Mouse (Mus musculus) CD8-positive naive resting alpha-beta T cell, adult 2 months (primary cell): ENCODE data around the gene Ccdc65.

Source experiments
- DNase-seq, 2 experiments: peaks; one replicate each; pipeline ENCODE4 v3.0.0; 2022; ENCODE audit warnings: low read depth in 2 of 2, low spot score in 2 of 2

Gene Ccdc65

DNA sequence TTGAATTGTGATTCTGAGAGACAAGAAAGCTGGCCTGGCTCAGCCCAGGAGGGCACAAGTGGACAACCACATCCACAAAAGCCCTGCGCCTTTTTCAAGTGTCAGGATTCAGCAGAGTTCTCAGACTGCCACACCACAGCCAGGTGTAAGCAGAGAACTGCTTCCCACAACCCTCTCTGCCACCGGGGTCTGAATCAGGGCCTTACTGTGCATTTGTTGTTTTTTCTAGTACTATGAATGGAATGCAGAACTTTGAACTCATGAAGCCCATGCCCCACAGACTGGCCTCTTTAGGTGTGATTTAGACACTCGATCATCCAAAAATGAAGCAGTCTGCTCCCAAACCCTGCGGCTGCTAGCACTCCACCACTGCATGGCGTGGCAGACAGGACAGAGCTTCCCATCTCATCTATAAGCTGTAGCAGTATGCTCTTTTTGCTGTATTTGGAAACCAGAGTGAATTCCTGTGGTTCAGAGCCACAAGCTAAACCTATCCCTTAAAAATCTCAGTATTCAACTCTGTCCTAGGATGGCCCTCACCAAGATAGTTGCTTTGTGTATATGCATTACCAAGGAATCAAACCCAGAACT lies 26.1 kb downstream of the Ccdc65 start:
- DNase-seq = no peak

DNA sequence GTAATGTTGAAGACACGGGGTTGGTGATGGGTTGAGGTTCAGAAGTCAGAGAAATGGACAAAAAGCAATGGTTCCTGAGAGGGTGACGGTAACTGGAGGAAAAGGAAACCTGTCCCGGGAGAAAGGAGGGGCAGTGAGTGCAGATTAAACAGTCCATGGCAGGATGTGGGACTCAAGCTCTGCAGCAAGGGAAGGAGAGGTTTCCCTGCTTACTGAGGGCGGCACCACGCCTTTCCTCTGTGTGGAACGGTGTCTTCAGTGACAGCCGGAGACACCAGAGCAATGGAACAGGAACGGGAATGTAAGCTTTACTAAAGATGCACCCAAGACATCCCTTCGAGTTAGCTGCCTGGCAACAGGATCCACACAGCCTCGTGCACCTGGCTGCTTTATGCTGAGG lies 28.5 kb downstream of the Ccdc65 start:
- no peak for DNase-seq

DNA sequence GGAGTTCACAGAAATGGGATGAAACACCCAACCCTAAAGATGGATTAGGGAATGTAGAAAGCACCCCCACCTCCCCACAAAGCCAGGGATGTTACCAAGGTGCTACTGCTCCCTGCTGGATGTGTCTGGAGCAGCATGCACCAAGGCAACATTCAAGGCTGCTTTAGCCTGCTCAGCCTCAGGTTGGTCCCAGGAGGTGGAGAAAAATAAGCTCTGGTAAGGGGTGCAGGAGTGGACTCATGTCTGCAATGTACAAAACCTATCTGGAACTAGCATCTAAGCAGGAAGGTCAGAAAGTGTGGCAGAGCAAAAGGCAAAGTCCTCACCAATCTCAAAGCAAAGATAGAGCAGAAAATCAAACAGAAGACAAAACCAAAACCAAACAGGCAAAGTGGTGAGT lies 29.9 kb downstream of the Ccdc65 start:
- DNase-seq = peak in 1 of 2 experiments; percentile 21

DNA sequence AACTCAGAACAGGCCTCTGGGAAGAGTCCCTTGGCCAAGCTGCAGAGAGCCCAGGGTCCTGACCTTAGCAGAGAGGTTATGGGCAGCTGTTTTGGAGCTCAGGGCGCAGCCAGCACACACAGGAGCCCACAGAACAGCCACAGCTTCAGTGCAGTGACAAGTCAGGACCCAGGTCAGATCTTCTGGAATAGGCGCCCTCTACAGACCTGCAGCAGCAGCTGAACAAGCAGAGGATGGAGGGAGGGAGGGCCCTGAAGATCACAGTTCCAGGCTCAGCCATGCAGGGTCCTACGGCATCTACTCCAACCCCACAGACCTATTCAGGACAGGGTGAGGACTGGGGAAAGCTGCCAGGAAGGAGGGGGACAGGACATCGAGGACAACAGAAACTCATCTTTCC lies 30.8 kb downstream of the Ccdc65 start:
- DNase-seq = no peak

DNA sequence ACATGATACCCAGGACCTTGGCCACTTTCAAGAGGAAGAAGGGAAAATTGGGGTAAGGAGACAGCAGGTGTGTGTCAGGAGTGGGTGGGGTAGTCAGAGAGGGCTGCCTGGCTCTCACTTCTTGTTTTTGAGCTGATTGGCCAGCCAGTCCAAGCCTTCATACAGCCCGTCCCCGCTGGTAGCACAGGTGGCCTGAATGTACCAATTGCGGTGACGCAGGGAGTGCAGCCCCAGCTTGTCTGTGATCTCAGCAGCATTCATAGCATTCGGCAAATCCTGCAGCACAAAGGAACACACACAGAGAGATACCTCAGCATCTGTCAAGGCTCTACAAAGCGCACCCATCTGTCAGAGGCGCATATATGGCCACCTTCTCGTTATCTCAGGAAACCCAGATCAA lies 32.2 kb downstream of the Ccdc65 start:
- no peak for DNase-seq

DNA sequence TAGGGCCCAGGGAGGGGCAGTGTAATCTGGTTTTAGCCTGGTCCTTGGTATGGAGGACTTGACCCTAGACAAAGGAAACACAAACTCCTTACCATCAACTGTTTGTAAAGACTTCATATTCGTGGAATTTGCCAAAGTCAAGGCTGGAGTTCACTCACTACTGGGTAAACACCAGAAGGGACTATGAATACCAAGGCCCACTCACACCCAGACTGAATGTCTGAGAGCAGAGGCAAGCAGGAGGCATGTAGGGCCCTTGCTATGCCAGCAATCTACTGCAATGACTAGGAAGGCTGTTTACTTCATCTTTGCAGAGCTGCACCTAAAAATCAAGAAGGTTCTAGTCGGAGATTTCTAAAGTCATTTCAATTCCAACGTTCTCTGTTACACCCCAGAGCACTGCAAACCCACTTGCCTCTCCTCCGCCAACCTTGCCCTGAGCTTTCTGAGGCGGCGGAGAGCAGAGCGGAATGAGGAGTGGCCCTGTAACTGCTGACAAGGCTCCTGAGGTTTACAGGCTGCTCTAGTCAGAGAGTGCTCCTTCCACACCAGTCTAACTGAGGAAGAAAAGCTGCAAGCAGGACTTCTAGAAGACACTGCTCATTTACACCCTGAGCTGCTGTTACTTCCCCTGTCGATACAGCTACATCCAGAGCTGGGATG lies 34.9 kb downstream of the Ccdc65 start:
- no peak for DNase-seq

DNA sequence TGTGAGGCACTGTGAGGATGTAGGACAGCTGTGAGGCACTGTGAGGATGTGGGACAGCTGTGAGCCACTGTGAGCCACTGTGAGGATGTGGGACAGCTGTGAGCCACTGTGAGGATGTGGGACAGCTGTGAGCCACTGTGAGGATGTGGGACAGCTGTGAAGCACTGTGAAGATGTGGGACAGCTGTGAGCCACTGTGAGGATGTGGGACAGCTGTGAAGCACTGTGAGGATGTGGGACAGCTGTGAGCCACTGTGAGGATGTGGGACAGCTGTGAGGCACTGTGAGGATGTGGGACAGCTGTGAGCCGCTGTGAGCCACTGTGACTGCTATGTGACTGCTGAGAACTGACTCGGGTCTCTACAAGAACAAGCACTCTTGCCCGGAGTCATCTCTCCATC lies 35.9 kb downstream of the Ccdc65 start:
- DNase-seq = peak; percentile 47 to 56

DNA sequence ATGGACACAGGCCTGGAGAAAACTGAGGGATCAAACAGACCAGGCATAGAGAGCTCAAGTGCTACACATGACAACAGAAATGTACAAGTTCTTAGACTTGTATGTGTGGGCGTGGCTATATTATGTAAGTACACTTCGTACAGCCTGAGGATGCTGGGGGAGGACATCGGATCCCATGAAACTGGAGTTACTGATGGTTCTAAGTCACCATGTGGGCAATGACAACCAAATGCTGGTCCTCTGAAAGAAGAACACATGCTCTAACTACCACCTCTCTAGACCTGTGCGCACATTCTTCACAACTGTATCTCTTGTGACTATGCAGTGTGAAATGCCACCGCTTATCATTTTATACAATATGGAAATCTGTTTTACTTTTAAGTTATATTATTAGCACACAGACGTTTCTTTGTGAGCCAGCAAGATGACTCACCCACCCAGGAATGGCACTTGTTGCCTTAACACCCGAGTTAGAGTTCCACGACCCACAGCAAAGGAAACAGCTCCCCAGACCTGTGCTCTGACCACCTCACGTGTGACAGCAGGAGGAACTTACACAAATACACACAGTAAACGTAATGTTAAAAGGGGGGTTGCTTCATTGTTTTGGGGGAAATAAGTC lies 38.4 kb downstream of the Ccdc65 start:
- DNase-seq = no peak

DNA sequence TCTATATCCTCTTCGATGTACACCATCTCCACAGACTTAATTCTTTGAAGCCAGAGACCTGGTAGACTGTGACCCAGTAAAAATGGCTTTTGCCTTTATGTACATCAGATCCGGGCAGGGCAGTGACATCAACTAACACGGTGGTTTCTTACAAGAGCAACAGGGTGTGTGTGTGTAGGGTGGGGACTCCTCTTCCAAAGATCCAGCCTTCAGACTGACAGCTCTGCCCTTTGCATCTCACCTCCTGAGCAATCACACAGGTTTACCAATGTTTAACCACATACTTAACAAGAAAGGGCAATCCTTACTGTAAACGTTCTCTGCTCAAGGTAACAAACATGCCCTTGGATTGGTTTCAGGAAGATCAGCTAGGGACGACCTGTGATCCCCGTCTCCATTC lies 39.3 kb downstream of the Ccdc65 start:
- DNase-seq = no peak

DNA sequence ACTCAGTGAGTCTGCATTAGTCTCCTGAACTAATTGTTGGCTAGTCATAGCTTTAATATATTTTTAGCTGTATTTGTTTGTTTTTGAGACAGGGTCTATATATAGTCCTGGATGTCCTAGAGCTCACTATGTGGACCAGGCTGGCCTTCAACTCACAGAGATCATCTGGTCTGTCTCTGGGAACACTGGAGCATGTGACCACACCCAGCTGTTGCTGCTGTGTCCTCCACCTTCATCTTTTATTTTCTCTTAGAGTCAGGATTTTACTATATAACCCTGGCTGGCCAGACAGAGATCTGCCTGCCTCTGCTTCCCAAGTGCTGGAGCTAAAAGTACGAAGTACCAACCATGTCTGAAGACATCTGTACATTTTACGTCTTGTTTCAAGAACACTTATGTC lies 41.1 kb downstream of the Ccdc65 start:
- DNase-seq = no peak

DNA sequence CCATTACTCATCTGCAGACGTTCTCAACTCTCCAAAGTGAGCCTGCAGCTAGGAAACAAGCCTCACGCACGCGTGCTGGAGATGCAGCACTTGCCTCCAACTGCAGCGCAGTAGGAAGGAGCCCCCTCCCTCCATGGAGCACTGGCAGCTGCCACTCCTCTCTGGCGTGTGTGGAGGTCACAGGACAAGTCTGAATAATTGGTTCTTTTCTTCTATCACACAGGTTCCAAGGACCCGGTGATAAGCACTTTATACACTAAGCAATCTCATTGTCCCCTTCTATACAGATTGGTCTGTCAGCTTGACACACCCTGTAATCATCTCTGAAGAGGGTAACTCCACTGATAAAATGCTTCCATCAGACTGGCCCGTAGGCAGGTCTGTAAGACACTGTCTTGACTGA lies 45.0 kb downstream of the Ccdc65 start:
- no peak for DNase-seq

DNA sequence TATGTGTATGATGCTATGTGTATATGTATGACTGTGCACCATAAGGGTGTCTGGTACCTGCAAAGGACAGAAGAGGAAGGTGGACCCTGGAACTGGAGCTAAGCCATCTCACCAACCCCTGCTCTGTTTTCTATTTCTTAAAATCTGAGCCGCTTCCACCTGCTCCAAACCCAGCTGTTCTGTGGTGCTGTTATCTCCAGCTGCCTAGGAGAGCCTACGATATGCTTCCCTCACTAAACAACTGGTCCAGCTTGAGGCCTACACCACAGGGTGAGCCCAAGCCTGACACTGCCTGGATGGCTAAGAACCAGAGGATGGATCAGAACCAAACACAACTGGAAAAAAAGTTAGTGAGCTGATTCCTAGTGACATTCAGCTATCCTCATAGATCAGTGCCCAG lies 46.1 kb downstream of the Ccdc65 start:
- no peak for DNase-seq

DNA sequence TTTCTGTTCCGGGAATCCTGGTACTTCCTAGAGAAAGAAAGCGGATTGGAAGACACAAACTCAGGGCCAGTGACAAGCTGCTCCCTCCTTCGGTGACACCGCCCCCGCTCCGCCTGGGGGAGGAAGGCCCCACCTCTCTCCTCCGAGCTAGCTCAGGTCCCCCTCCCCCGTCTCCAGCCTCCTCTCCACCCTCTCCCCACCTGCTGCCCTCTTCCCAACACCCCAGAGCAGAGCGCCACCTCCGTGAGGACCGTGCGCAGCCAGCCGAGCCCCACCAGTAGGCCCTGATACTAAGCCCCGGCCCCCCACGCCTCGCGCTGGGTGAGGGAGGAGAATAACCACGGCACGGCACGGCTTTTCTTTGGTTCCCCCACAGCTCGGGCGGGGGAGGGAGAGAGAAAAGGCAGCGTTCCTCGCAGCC lies 54.2 kb downstream of the Ccdc65 start:
- peak; percentile 58 to 69 for DNase-seq

DNA sequence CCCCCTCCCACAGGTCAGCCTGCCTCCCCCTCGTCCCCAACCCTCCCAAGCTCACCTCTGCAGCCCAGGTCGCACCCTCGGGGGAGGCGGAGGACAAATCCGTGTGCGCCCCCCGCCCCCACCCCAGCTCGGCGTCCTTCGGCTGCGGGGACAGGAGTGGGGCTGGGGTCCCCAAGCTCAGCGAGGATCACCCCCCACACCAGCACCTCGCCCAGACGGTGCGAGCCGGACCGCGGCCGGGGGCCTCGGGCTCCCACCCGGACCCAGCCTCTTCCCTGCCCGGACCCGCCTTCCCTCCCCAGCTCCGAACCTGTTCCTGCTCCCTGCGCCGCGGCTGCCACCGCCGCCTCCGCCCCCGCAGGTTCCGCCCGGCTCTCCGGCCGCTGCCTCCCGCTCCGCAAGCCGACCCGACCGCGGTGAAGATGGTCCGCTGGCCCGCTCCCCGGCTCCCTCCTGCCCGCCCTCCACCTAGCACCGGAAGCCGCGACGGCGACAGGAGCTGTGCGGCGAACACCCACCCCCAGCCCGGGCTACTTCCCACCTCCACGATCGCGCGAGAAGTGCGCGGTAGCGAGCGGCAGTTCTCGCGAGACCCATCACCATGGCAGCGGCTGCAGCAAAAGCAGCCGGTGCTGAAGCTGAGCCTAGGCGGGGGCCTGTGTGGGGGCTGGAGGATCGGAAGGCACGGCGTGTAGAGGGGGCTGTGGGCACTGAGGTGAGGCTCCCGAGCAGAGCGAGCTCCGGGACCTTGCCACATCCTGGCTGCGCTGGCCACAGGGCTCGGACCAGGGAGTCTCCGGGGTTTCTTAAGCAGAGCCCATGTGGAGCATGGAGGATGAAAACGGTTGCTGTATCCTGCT lies 54.9 kb downstream of the Ccdc65 start, which contains the start of gene Arf3:
Gene Arf3 (minus strand): TSS at position 545 of the 860 bp plus-strand sequence.
- DNase-seq = peak; percentile 94 to 96

DNA sequence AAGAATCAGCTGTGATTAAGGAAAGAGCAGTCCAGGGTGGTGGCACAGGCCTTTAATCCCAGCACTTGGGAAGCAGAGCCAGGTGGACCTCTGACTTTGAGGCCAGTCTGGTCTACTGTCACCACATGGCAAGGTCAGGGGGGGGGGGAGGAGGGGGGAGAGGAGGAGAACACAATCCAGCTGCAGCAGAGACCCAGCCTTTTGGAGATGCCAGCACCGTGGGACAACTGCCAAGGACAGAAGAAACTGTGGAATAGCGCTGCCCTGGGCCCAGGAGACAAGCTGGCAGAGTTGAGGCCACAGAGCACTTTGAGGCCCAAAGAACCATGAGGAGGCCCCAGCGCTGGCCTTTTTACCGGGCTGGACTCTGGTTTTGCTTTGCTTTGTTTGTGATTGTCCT lies 57.9 kb downstream of the Ccdc65 start:
- DNase-seq = no peak

DNA sequence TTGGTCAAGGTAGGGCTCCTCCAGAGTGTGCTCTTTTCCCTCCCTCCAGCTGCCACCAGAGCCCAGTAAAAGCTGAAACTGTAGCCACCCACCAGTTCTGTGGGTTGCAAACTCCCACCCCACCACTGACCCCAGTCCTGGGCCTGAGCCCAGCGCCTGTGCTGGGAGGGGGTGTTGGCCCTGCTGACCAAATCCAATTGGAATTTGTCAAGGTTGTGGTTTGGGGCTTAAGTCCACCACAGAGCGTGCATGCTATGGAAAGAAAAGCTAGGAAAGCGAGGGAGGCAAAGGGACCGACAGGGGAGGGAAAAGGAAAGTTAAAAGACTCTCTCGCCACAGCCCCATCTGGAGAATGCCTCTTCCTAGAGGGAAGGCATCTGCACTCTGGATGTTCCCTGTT lies 60.3 kb downstream of the Ccdc65 start:
- no peak for DNase-seq

DNA sequence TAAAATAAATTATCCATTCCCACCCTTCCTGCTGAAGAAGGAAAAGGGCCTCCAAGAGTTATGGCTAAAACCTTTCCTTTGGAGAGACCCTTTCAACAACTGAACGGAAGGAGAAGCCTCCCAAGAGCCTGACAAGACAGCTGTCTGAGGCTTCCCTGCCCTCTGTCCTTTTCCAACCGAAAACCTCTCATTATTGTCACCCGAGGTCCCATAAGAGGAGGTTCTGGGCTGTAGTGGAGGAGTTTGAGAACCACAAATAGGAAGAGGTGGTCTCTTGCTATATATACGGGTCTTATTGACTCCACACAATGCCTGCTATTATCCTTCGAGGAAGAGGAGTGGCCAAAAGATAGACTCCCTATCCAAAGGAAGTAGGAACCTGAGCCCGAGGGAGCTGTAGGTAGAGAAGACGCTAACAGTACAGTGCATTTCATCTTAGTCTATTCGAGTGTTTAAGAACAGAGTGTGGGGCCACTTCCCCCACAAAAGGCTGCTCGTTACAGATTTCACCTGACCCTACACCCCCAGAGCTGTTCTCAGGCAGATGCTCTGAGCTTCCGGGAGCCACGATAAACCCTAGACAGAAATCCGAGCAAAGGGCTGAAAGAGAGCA lies 63.9 kb downstream of the Ccdc65 start:
- no peak for DNase-seq

DNA sequence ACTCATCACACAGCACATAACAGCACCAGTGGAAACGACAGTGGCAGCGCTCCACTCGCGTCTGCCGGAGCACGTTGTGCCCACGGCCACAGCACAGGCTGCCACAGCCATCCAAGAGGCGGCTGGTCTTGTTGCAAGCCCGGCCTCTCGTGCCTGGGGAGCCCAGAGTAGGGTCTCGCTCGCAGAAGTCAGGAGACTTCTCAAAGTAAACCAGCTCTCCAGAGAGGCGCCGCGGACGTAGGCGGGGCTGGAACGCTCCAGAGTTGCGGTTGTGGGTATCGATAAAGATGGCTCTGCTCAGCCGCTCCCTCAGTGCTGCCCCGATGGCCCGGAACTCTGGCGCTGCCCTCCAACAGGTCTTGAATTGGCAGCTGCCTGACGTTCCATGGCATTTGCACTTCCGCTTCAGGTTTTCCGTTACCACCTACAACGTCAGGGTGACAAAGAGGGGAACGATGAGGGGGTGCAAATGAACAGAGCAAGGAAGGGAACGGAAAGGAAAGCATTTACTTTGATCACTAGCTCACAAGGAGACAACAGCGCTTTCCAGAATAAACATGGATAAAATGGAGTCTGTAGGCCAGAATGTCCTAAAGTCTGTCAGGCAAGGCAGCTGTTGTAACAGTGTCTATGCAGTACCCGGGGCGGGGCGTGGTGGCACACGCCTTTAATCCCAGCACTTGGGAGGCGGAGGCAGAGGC lies 64.7 kb downstream of the Ccdc65 start:
- DNase-seq = peak; percentile 46 to 56
